Mouse (Mus musculus) layer of hippocampus, adult 9-10 months (tissue): ENCODE measurements around the gene Gm13695.
"Not testable (repeated sequence)": the region's sequence is repeated elsewhere in the genome, so short reads cannot be mapped to it uniquely, and the experiment has no call there.

ENCODE experiments used
- DNase-seq: peaks from one replicate; pipeline ENCODE4 v3.0.0; 2022; ENCODE audit warnings: low spot score

Gm13695 gene

DNA sequence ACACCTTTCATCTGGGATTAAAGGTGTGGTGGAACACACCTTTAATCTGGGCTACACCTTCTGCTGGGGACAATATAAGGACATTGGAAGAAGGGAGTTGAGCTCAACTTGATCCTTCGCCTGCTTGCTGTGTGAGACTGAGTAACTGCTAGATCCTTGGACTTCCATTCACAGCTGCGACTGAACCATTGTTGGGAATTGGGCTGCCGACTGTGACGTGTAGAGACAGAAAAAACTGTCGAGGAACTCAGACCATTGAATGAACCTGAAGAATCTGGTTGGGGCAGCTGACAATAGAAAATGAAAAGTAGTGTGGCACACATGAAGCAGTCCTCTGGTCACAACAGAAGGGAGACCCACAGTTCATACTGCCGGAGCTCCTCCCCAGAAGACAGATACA is at the start of gene Gm13695:
TSS of gene Gm13695 (plus strand) at position 301 of the 400 bp plus-strand sequence.
- DNase-seq, result not testable (repeated sequence)

DNA sequence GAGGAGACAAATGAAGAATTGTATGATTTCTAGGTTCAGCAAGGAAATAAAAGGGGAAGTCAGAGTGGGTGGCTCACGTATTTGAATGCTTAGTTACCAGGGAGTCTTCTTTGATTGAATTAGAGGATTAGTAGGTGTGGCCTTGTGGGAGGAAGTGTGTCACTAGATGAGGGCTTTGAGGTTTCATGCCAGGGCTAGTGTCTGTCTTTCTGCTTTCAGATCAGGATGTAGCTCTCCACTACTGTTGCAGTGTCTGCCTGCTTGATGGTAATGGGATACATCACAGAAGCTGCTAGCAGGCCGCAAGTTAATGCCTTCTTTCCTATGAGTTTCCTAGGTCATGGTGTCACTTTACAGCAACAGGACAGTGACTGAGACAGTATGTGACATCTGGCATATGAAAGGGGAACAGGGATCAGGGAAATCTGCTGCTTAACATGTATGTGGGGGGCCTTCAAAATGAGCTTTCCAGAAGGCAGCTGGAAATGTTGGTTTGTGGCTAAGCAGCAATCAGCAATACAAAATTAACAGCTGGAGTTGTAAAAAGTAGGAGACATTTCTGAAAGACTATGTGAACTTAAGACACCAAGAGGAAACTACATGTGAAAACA is 37.5 kb upstream of the Gm13695 start:
- no peak for DNase-seq

DNA sequence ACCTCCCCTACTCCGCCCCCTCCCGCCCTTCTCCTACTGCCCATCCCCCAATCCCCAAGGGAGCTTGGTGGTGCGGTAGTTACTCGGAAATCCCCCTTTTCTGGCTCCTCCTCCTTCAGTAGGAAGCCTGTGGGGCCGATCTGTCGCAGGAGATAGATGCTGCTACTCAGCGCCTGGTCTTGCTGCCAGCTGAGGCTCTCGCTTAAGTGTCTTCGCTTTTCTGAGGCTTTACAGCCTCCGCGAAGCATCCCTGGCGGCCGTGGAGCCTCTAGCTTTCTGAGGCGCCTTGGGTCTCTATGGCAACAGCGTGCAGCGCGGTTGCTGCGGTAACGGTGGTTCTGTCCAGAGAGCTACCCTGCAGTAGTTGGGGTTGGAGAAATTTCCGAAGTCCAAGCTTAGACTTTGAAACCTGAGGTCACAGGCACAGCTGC is 26.2 kb upstream of the Gm13695 start, which contains the start of gene Zswim2:
TSS of gene Zswim2 (minus strand) at position 298 of the 431 bp plus-strand sequence.
- DNase-seq, result peak; percentile 78

DNA sequence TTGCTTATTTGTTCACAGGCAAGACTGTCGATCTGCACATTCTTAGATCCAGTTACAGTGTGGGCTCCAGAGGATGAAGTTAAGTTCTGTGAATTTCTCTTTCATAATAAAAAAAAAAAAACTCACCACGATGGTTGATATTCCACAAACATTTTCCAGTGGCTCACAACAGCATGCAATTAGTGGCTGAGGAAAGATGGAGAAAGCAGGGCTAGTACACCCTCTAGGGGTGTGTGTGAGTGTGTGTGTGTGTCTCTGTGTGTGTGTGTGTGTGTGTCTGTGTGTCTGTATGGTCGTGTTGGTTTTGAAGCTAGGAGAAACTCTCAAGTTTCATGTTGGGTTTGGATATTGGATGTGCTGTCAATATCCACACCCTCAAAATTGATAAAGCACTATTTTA is 25.7 kb upstream of the Gm13695 start:
- no peak for DNase-seq

DNA sequence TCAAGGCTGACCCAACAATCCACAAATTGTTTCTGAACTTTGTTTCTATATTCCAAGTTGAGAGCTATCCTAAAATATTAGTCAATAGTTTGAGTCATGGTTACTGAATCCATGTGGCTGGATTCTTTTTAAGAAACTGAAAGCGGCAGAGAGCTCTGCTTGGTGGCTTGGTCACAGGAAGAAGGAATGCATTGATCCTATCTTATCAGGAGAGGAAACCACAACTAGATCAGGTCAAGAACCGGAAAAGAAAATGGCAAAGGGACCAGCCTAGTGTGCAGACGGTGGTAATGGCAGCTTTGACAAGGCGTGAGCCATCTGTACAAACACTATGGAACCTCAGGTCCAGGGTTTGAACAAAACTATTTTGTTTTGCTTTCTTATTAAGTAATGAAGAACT is 25.3 kb upstream of the Gm13695 start:
- no peak for DNase-seq

DNA sequence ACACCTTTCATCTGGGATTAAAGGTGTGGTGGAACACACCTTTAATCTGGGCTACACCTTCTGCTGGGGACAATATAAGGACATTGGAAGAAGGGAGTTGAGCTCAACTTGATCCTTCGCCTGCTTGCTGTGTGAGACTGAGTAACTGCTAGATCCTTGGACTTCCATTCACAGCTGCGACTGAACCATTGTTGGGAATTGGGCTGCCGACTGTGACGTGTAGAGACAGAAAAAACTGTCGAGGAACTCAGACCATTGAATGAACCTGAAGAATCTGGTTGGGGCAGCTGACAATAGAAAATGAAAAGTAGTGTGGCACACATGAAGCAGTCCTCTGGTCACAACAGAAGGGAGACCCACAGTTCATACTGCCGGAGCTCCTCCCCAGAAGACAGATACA is 11.7 kb upstream of the Gm13695 start, which contains the start of gene Gm13698:
TSS of gene Gm13698 (plus strand) at position 301 of the 400 bp plus-strand sequence.
- not testable (repeated sequence) for DNase-seq

DNA sequence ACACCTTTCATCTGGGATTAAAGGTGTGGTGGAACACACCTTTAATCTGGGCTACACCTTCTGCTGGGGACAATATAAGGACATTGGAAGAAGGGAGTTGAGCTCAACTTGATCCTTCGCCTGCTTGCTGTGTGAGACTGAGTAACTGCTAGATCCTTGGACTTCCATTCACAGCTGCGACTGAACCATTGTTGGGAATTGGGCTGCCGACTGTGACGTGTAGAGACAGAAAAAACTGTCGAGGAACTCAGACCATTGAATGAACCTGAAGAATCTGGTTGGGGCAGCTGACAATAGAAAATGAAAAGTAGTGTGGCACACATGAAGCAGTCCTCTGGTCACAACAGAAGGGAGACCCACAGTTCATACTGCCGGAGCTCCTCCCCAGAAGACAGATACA is 5.9 kb upstream of the Gm13695 start, which contains the start of gene Gm13693:
TSS of gene Gm13693 (plus strand) at position 301 of the 400 bp plus-strand sequence.
- DNase-seq, result not testable (repeated sequence)

DNA sequence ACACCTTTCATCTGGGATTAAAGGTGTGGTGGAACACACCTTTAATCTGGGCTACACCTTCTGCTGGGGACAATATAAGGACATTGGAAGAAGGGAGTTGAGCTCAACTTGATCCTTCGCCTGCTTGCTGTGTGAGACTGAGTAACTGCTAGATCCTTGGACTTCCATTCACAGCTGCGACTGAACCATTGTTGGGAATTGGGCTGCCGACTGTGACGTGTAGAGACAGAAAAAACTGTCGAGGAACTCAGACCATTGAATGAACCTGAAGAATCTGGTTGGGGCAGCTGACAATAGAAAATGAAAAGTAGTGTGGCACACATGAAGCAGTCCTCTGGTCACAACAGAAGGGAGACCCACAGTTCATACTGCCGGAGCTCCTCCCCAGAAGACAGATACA is 5.7 kb downstream of the Gm13695 start, which contains the start of gene Gm13696:
TSS of gene Gm13696 (plus strand) at position 301 of the 400 bp plus-strand sequence.
- DNase-seq, result not testable (repeated sequence)

DNA sequence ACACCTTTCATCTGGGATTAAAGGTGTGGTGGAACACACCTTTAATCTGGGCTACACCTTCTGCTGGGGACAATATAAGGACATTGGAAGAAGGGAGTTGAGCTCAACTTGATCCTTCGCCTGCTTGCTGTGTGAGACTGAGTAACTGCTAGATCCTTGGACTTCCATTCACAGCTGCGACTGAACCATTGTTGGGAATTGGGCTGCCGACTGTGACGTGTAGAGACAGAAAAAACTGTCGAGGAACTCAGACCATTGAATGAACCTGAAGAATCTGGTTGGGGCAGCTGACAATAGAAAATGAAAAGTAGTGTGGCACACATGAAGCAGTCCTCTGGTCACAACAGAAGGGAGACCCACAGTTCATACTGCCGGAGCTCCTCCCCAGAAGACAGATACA is 11.5 kb downstream of the Gm13695 start, which contains the start of gene Gm13694:
TSS of gene Gm13694 (plus strand) at position 301 of the 400 bp plus-strand sequence.
- not testable (repeated sequence) for DNase-seq

DNA sequence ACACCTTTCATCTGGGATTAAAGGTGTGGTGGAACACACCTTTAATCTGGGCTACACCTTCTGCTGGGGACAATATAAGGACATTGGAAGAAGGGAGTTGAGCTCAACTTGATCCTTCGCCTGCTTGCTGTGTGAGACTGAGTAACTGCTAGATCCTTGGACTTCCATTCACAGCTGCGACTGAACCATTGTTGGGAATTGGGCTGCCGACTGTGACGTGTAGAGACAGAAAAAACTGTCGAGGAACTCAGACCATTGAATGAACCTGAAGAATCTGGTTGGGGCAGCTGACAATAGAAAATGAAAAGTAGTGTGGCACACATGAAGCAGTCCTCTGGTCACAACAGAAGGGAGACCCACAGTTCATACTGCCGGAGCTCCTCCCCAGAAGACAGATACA is 17.3 kb downstream of the Gm13695 start, which contains the start of gene Gm13697:
TSS of gene Gm13697 (plus strand) at position 301 of the 400 bp plus-strand sequence.
- not testable (repeated sequence) for DNase-seq

DNA sequence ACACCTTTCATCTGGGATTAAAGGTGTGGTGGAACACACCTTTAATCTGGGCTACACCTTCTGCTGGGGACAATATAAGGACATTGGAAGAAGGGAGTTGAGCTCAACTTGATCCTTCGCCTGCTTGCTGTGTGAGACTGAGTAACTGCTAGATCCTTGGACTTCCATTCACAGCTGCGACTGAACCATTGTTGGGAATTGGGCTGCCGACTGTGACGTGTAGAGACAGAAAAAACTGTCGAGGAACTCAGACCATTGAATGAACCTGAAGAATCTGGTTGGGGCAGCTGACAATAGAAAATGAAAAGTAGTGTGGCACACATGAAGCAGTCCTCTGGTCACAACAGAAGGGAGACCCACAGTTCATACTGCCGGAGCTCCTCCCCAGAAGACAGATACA is 23.1 kb downstream of the Gm13695 start, which contains the start of gene Gm13691:
TSS of gene Gm13691 (plus strand) at position 301 of the 400 bp plus-strand sequence.
- DNase-seq, result not testable (repeated sequence)

DNA sequence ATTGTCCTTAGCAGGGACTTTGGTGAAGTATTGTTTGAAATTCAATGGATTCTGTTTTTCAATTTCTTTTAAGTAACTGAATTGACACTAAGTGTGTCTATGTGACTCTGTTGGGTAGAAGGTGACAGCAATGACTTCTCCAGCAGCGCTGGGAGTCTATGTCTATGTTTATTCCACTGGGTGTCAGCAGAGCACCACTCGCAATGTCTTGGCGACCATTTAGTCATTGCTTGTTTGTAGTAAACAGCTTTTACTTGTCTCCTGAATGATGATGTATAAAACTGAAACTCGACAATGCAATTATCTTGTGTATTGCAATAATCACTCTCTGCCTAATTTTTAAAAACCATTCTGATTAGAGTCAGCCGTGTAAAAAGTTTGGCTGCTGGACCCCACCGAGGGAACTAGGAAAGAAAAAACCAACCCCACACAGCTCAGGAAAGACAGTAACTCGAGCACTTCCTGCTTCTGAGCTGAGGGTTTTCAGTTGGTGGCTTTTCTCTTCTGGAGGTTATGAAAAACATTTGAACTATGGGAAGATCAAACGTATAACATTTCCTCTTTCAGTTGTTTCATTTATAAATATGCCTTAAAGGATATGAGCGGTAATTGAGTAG is 26.6 kb downstream of the Gm13695 start:
- DNase-seq, result not testable (repeated sequence)

DNA sequence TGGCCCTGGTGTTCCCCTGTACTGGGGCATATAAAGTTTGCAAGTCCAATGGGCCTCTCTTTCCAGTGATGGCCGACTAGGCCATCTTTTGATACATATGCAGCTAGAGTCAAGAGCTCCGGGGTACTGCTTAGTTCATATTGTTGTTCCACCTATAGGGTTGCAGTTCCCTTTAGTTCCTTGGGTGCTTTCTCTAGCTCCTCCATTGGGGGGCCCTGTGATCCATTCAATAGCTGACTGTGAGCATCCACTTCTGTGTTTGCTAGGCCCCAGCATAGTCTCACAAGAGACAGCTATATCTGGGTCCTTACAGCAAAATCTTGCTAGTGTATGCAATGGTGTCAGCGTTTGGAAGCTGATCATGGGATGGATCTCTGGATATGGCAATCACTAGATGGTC is 27.4 kb downstream of the Gm13695 start:
- DNase-seq, result not testable (repeated sequence)

DNA sequence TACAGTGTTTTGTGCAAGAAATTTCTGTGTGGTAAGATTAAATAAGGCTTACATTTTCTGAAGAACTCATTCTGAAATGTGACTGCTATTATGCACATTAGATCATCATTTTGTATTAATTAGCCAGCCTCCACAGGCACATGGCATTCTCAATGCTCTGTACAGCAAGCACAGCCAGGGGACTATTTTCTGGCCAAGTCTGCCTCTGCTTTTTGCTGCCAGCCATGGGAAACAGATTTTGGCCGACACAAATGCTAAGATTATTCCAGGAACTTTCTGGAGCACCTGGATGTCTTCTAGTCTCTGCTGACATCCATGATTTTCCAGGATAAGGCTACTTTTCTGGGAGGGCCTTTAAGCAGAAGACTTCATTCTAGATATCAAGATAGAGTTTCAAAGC is 41.8 kb downstream of the Gm13695 start:
- peak; percentile 38 for DNase-seq

DNA sequence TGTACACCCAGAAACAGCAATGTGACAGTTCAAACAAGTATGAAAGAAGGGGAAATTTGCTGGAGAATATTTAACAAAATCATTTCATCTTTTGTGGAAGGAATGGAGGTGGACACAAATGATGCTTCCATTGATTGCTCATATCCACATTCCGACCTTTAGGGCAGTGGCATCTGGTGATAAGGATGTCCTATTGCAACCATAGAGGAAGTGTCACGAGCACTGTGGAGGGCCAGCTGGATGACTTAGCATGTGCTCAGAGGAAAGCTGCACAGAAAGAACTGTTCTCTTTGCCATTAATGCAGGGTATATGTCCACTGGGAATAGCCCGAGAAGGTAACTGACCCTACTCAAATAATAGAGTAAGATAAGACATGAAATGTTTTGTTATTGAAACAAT is 42.7 kb downstream of the Gm13695 start:
- DNase-seq, result no peak

DNA sequence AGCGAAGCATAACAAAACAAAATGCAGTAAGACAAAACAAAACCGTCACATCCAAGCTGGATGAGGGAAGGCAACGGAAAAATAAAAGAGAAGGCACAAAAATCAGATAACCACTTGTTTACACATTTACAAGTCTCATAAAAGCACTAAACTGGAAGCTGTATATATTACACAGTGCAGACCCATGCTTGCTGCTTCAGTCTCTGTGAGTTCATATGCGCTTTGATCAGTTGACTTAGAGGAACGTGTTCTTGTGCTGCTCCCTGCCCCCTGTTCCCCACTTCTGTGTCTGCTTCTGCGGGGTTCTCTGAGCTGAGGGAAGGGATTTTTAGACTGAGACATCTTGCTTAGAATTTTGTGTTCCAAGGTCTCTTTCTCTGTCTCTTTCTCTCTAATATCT is 47.5 kb downstream of the Gm13695 start:
- no peak for DNase-seq

DNA sequence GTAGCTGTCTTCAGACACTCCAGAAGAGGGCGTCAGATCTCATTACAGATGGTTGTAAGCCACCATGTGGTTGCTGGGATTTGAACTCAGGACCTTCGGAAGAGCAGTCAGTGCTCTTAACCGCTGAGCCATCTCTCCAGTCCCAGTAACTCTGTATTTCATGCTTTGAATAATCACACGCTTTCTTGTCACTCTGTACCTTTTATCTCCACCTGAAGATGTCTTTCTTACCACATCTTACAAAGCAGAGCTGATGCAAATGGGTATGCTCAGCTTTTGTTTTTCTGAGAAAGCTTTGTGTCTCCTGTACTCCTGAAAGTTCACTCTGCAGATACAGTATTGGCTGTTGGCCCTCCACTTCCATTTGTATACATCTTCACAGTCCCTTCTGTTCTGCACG is 49.2 kb downstream of the Gm13695 start:
- not testable (repeated sequence) for DNase-seq

DNA sequence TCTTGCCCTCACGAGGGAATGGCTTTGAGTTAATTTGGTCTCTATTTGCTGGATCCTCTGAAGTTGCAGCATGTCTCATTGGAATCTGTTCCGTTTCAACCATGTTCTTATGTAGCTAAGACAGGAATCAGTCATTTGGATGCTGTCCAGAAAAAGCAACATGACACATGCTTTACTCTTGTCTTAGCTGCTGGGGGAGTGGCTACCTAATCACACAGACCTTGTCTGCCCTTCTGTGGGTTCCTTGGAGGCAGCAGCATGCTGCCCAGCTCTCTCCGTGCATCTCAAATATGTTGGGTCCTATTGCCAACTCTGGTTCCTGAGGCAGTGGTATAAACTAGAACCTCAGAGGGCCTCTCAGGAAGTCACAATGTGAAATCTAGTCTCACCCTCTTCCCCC is 51.2 kb downstream of the Gm13695 start:
- DNase-seq, result no peak
